In genomic region chr13:51203467-51203866, GRCm38 (mm10) we compare ENCODE assay signal across 15 mouse cellular contexts. TPM values are rescaled to one million over a fixed set of nuclear protein-coding genes. Genes with fewer than 3 reads are reported as not detected.
DNase-seq lines count a peak whose midpoint lies in the region; ATAC-seq and TF ChIP-seq lines count a peak whose summit lies in the region.
"Had no signal": no experiment of that assay in that cellular context is flagged by ENCODE, and none has a peak within 500 bp of the region (broad histone marks: within the 10 kb centered on the region; RNA-seq: fewer than 3 reads in every experiment).

No protein-coding gene starts in this region.

- no peak for ATAC-seq in kidney, embryonic 15.5 days (replicated peaks; ENCODE audit: low FRiP score)
- ATAC-seq in neural tube, embryonic 15.5 days (ENCODE audit: low FRiP score) = no peak
- ATAC-seq: Patski had no signal

- H3K4me2 ChIP-seq in kidney, embryonic 15.5 days = no peak overlapping the region
- no peak overlapping the region for H3K4me2 ChIP-seq in neural tube, embryonic 15.5 days

- no peak overlapping the region for H3K27ac ChIP-seq in kidney, embryonic 15.5 days
- H3K27ac ChIP-seq in ES-Bruce4 (ENCODE audit: insufficient read depth, low read length) = peak overlapping the region; percentile 23; the same call in 1 of the 2 replicates
- H3K27ac ChIP-seq in neural tube, embryonic 15.5 days (replicated peaks) = no peak overlapping the region
- H3K27ac ChIP-seq: forebrain, embryonic 13.5 days; heart, embryonic 13.5 days; hindbrain, embryonic 14.5 days; intestine, embryonic 15.5 days had no signal

- no peak for TF ChIP-seq CTCF in ES-Bruce4 (IDR thresholded peaks at IDR 0.05; ENCODE audit: low read depth, low read length)

- 77% methylated on average over 8 of the region's 8 CpGs for WGBS in kidney, embryonic 15.5 days
- WGBS in neural tube, embryonic 15.5 days = 79% methylated on average over 8 of the region's 8 CpGs

- peak; percentile 8 for DNase-seq in heart, adult 8-10 months (ENCODE audit: low spot score)
- no peak for DNase-seq in heart, postnatal 4 days
- DNase-seq in kidney, postnatal 14 days = peak; percentile 27
- peak; percentile 100 for DNase-seq in R1 (ENCODE audit: low read depth, low spot score)
- DNase-seq in layer of hippocampus, postnatal 14 days (ENCODE audit: low spot score in 2 of 2) = no peak

- TF ChIP-seq POLR2A in ES-Bruce4 (IDR thresholded peaks at IDR 0.05; ENCODE audit: insufficient read depth, low read length) = no peak

- H3K9ac ChIP-seq in kidney, embryonic 15.5 days = no peak overlapping the region
- H3K9ac ChIP-seq in ES-Bruce4 (ENCODE audit: low read depth, poor library complexity, severe bottlenecking) = no peak overlapping the region
- no peak overlapping the region for H3K9ac ChIP-seq in neural tube, embryonic 15.5 days (replicated peaks)
- H3K9ac ChIP-seq: intestine, embryonic 15.5 days had no signal

- no peaks in the 10 kb centered on the region for H3K9me3 ChIP-seq in kidney, embryonic 15.5 days (replicated peaks)
- peaks cover 5% of the 10 kb centered on the region for H3K9me3 ChIP-seq in ES-Bruce4 (replicated peaks; ENCODE audit: control insufficient read depth, insufficient read depth, low read length, poor library complexity, severe bottlenecking)
- H3K9me3 ChIP-seq in neural tube, embryonic 15.5 days (replicated peaks) = no peaks in the 10 kb centered on the region
- H3K9me3 ChIP-seq: intestine, embryonic 15.5 days had no signal

- TF ChIP-seq EP300 in ES-Bruce4 (IDR thresholded peaks at IDR 0.05; ENCODE audit: insufficient read depth, low read depth, low read length) = 0 out of 2 replicates have a peak, but pooled peaks have one; percentile 52

- peaks cover 22% of the 10 kb centered on the region for H3K27me3 ChIP-seq in kidney, embryonic 15.5 days
- H3K27me3 ChIP-seq in ES-Bruce4 (ENCODE audit: control insufficient read depth, insufficient read depth, low read length, poor library complexity, severe bottlenecking) = no peaks in the 10 kb centered on the region; the same call in 1 of the 2 replicates
- no peaks in the 10 kb centered on the region for H3K27me3 ChIP-seq in neural tube, embryonic 15.5 days (replicated peaks)
- H3K27me3 ChIP-seq: CH12.LX; heart, embryonic 13.5 days; intestine, embryonic 15.5 days; Patski had no signal

- H3K4me3 ChIP-seq in kidney, embryonic 15.5 days (replicated peaks) = no peak overlapping the region
- H3K4me3 ChIP-seq in ES-Bruce4 (ENCODE audit: low read depth, low read length) = no peak overlapping the region
- H3K4me3 ChIP-seq in neural tube, embryonic 15.5 days (replicated peaks) = no peak overlapping the region

- H3K36me3 ChIP-seq in kidney, embryonic 15.5 days = no peaks in the 10 kb centered on the region
- no peaks in the 10 kb centered on the region for H3K36me3 ChIP-seq in ES-Bruce4 (ENCODE audit: control insufficient read depth, insufficient read depth, low read length, poor library complexity, severe bottlenecking)
- H3K36me3 ChIP-seq in neural tube, embryonic 15.5 days = no peaks in the 10 kb centered on the region
- H3K36me3 ChIP-seq: heart, embryonic 13.5 days; intestine, embryonic 15.5 days had no signal

- peaks cover 4% of the 10 kb centered on the region for H3K4me1 ChIP-seq in kidney, embryonic 15.5 days
- H3K4me1 ChIP-seq in ES-Bruce4 (ENCODE audit: control insufficient read depth, insufficient read depth, low read length) = no peaks in the 10 kb centered on the region
- peaks cover 4% of the 10 kb centered on the region; the same call in 1 of the 2 replicates for H3K4me1 ChIP-seq in neural tube, embryonic 15.5 days
- H3K4me1 ChIP-seq: intestine, embryonic 15.5 days had no signal

RNA-seq across cellular contexts. Expression of gene Nxnl2, which starts 32.6 kb away (rescaled TPM):
- under 1 TPM in 3 of 4 experiments, not detected in 1; 0.28 to 0.47 (median 0.34) TPM for total RNA-seq in heart, adult 8-10 months (2022)
- 1 to 10 TPM; 1.6 to 1.7 TPM for total RNA-seq in heart, postnatal 4 days (2021)
- polyA plus RNA-seq in kidney, embryonic 15.5 days (2015; fragmentation: Nextera tagmentation; extraction: Ambion mirVana) = 1.0 and 2.5 TPM in 2 replicates
- polyA plus RNA-seq in ES-Bruce4 (2011; ENCODE audit: insufficient read depth, insufficient read length, low read depth, missing spikeins) = 2.4 and 2.6 TPM in 2 replicates
- polyA plus RNA-seq in neural tube, embryonic 15.5 days (2015; fragmentation: Nextera tagmentation; extraction: Ambion mirVana) = 3.4 and 4.8 TPM in 2 replicates
- total RNA-seq in layer of hippocampus, postnatal 14 days (2021) = 1 to 10 TPM in 1 of 2 experiments, under 1 TPM in 1; 0.97 to 1.0 TPM
- total RNA-seq: gastrocnemius, adult 18-20 months had no signal

Comparison
In these comparisons a context has a peak if more than half of its experiments do, and no peak if none do; other contexts are left out.
1. DNase-seq: peak in heart, adult 8-10 months (single experiment), kidney, postnatal 14 days (single experiment) and R1 (single experiment); none in heart, postnatal 4 days (single experiment) and layer of hippocampus, postnatal 14 days (0 of 2).